Comparison of ENCODE assay signal across 12 mouse cellular contexts in genomic region chr5:137304165-137304564, GRCm38 (mm10). TPM values are rescaled to one million over a fixed set of nuclear protein-coding genes. Genes with fewer than 3 reads are reported as not detected.
DNase-seq lines count a peak whose midpoint lies in the region; ATAC-seq and TF ChIP-seq lines count a peak whose summit lies in the region.
"Had no signal": no experiment of that assay in that cellular context is flagged by ENCODE, and none has a peak within 500 bp of the region (broad histone marks: within the 10 kb centered on the region; RNA-seq: fewer than 3 reads in every experiment).

No protein-coding gene starts in this region.

- TF ChIP-seq EP300 in liver, embryonic 14.5 days (IDR thresholded peaks at IDR 0.05; ENCODE audit: low read depth): no peak

- DNase-seq in heart, postnatal 36 days: no peak
- DNase-seq in midbrain, embryonic 11.5 days (ENCODE audit: low spot score, missing footprints): peak; percentile 53
- no peak for DNase-seq in midbrain, embryonic 14.5 days
- DNase-seq in liver, embryonic 14.5 days (ENCODE audit: low read depth in 3 of 3, low spot score in 3 of 3): no peak
- no peak for DNase-seq in layer of hippocampus, postnatal 14 days (ENCODE audit: low spot score in 2 of 2)
- DNase-seq in embryo, embryonic 9.5 days (ENCODE audit: extremely low spot score): no peak
- DNase-seq: cerebellum, postnatal 10 days; retina, postnatal 1 day had no signal

- no peak for ATAC-seq in heart, embryonic 11.5 days (replicated peaks; ENCODE audit: insufficient number of reproducible peaks, low FRiP score, low TSS enrichment)
- no peak for ATAC-seq in midbrain, embryonic 11.5 days (ENCODE audit: low FRiP score)
- ATAC-seq in midbrain, embryonic 14.5 days (ENCODE audit: low FRiP score, low TSS enrichment): no peak
- no peak for ATAC-seq in liver, embryonic 14.5 days (ENCODE audit: insufficient read depth)
- ATAC-seq in activated CD4-positive, CD25-positive, alpha-beta regulatory T cell, adult 4 months: no peak
- ATAC-seq: intestine, embryonic 16.5 days had no signal

- peak overlapping the region; percentile 56 for H3K9ac ChIP-seq in heart, embryonic 11.5 days (ENCODE audit: low read depth, low read length)
- H3K9ac ChIP-seq in midbrain, embryonic 11.5 days (ENCODE audit: low read length): no peak overlapping the region
- H3K9ac ChIP-seq in midbrain, embryonic 14.5 days (replicated peaks; ENCODE audit: low read length): no peak overlapping the region; the same call in 1 of the 2 replicates
- peak overlapping the region; percentile 28; the same call in 1 of the 2 replicates for H3K9ac ChIP-seq in liver, embryonic 14.5 days (replicated peaks)
- H3K9ac ChIP-seq: lung, embryonic 15.5 days had no signal

- H3K4me3 ChIP-seq in heart, embryonic 11.5 days (ENCODE audit: low read depth, low read length): peak overlapping the region; percentile 21
- no peak overlapping the region for H3K4me3 ChIP-seq in midbrain, embryonic 11.5 days (ENCODE audit: low read depth, low read length)
- H3K4me3 ChIP-seq in midbrain, embryonic 14.5 days (replicated peaks; ENCODE audit: low read depth, low read length): no peak overlapping the region
- no peak overlapping the region; a peak in 1 of 4 replicates for H3K4me3 ChIP-seq in liver, embryonic 14.5 days (ENCODE audit: insufficient read depth in 1 of 2, low read depth in 2 of 2, low read length in 2 of 2)

- peak overlapping the region; percentile 41; the same call in 1 of the 2 replicates for H3K27ac ChIP-seq in heart, embryonic 11.5 days (ENCODE audit: low read depth, low read length)
- no peak overlapping the region for H3K27ac ChIP-seq in midbrain, embryonic 11.5 days (ENCODE audit: low read depth, low read length)
- H3K27ac ChIP-seq in midbrain, embryonic 14.5 days (replicated peaks; ENCODE audit: low read depth, low read length): no peak overlapping the region
- no peak overlapping the region for H3K27ac ChIP-seq in liver, embryonic 14.5 days
- H3K27ac ChIP-seq: lung, embryonic 15.5 days had no signal

- peaks cover 31% of the 10 kb centered on the region for H3K4me1 ChIP-seq in heart, embryonic 11.5 days (ENCODE audit: control insufficient read depth, insufficient read depth, low read length)
- H3K4me1 ChIP-seq in midbrain, embryonic 11.5 days (ENCODE audit: control insufficient read depth, insufficient read depth, low read length): peaks cover 21% of the 10 kb centered on the region
- peaks cover 20% of the 10 kb centered on the region for H3K4me1 ChIP-seq in midbrain, embryonic 14.5 days (ENCODE audit: control insufficient read depth, insufficient read depth, low read length)
- peaks cover 22 to 32% of the 10 kb centered on the region in 2 experiments for H3K4me1 ChIP-seq in liver, embryonic 14.5 days (replicated peaks; ENCODE audit: control insufficient read depth in 2 of 2, insufficient read depth in 2 of 2, low read length in 1 of 2)

- intact Hi-C loops in heart, postnatal 36 days (cut with DNase I): no loop called here

- H3K4me2 ChIP-seq in heart, embryonic 11.5 days: peak overlapping the region; percentile 76
- H3K4me2 ChIP-seq in midbrain, embryonic 11.5 days: no peak overlapping the region
- H3K4me2 ChIP-seq in midbrain, embryonic 14.5 days (ENCODE audit: low read length): no peak overlapping the region
- H3K4me2 ChIP-seq in liver, embryonic 14.5 days (ENCODE audit: low read depth): peak overlapping the region; percentile 86

- no peak for TF ChIP-seq CTCF in liver, embryonic 14.5 days (IDR thresholded peaks at IDR 0.05; ENCODE audit: low read depth)

- WGBS in heart, embryonic 11.5 days (ENCODE audit: insufficient replicate concordance): 74% methylated on average over 3 of the region's 3 CpGs
- 91% methylated on average over 3 of the region's 3 CpGs for WGBS in midbrain, embryonic 11.5 days
- WGBS in midbrain, embryonic 14.5 days: 88% methylated on average over 3 of the region's 3 CpGs
- WGBS in liver, embryonic 14.5 days (ENCODE audit: insufficient replicate concordance): 67% methylated on average over 3 of the region's 3 CpGs

- H3K27me3 ChIP-seq in heart, embryonic 11.5 days (ENCODE audit: control insufficient read depth, insufficient read depth, low read length): no peaks in the 10 kb centered on the region
- no peaks in the 10 kb centered on the region for H3K27me3 ChIP-seq in midbrain, embryonic 11.5 days (ENCODE audit: control insufficient read depth, insufficient read depth, low read length)
- H3K27me3 ChIP-seq in midbrain, embryonic 14.5 days (ENCODE audit: control insufficient read depth, insufficient read depth, low read length): no peaks in the 10 kb centered on the region
- no peaks in the 10 kb centered on the region for H3K27me3 ChIP-seq in liver, embryonic 14.5 days (ENCODE audit: control insufficient read depth, insufficient read depth, low read length)
- H3K27me3 ChIP-seq: lung, embryonic 15.5 days had no signal

- H3K36me3 ChIP-seq in heart, embryonic 11.5 days (ENCODE audit: control insufficient read depth, insufficient read depth, low read length): peaks cover 50% of the 10 kb centered on the region
- peaks cover 34% of the 10 kb centered on the region for H3K36me3 ChIP-seq in midbrain, embryonic 11.5 days (ENCODE audit: control insufficient read depth, insufficient read depth, low read length)
- peaks cover 53% of the 10 kb centered on the region for H3K36me3 ChIP-seq in midbrain, embryonic 14.5 days (ENCODE audit: control insufficient read depth, insufficient read depth, low read length)
- peaks cover 66% of the 10 kb centered on the region for H3K36me3 ChIP-seq in liver, embryonic 14.5 days (replicated peaks; ENCODE audit: control insufficient read depth, insufficient read depth, low read depth)

- H3K9me3 ChIP-seq in heart, embryonic 11.5 days (replicated peaks; ENCODE audit: control insufficient read depth, low read length): no peaks in the 10 kb centered on the region
- H3K9me3 ChIP-seq in midbrain, embryonic 11.5 days (ENCODE audit: control insufficient read depth, low read length): 0 out of 2 replicates have a peak, but pooled peaks cover 2% of the 10 kb centered on the region
- H3K9me3 ChIP-seq in midbrain, embryonic 14.5 days (ENCODE audit: control insufficient read depth, low read length): no peaks in the 10 kb centered on the region
- no peaks in the 10 kb centered on the region for H3K9me3 ChIP-seq in liver, embryonic 14.5 days (ENCODE audit: control insufficient read depth, low read length)
- H3K9me3 ChIP-seq: lung, embryonic 15.5 days had no signal

RNA-seq across cellular contexts. Expression of gene Srrt, which starts 3.3 kb away (rescaled TPM):
- polyA plus RNA-seq in heart, embryonic 11.5 days (2014; fragmentation: Nextera tagmentation; extraction: Ambion mirVana): 92.0 and 96.9 TPM in 2 replicates
- 10 to 100 TPM; 58.3 to 62.6 TPM for total RNA-seq in heart, postnatal 36 days (2021)
- 151 and 154 TPM in 2 replicates for polyA plus RNA-seq in midbrain, embryonic 11.5 days (2014; fragmentation: Nextera tagmentation; extraction: Ambion mirVana)
- polyA plus RNA-seq in midbrain, embryonic 14.5 days (2014; fragmentation: Nextera tagmentation; extraction: Ambion mirVana): 82.0 and 95.9 TPM in 2 replicates
- 64.1 and 93.4 TPM in 2 replicates for polyA plus RNA-seq in liver, embryonic 14.5 days (2012; rRNA removed)
- 50.2 and 56.0 TPM in 2 replicates for polyA plus RNA-seq in liver, embryonic 14.5 days (2014; fragmentation: Nextera tagmentation; extraction: Ambion mirVana)
- polyA plus RNA-seq in activated CD4-positive, CD25-positive, alpha-beta regulatory T cell, adult 4 months (2017; shearing (Covaris generic)): 10 to 100 TPM; 65.0 to 75.8 TPM
- 100 to 1,000 TPM; 189 to 217 TPM for total RNA-seq in layer of hippocampus, postnatal 14 days (2021)

RNA-seq across cellular contexts. Expression of gene Ufsp1, which starts 9.7 kb away (rescaled TPM):
- polyA plus RNA-seq in heart, embryonic 11.5 days (2014; fragmentation: Nextera tagmentation; extraction: Ambion mirVana): 9.1 and 10.3 TPM in 2 replicates
- total RNA-seq in heart, postnatal 36 days (2021): 1 to 10 TPM; 8.5 to 9.0 TPM
- polyA plus RNA-seq in midbrain, embryonic 11.5 days (2014; fragmentation: Nextera tagmentation; extraction: Ambion mirVana): 7.5 and 7.9 TPM in 2 replicates
- polyA plus RNA-seq in midbrain, embryonic 14.5 days (2014; fragmentation: Nextera tagmentation; extraction: Ambion mirVana): 13.7 and 18.3 TPM in 2 replicates
- 8.2 and 9.4 TPM in 2 replicates for polyA plus RNA-seq in liver, embryonic 14.5 days (2012; rRNA removed)
- polyA plus RNA-seq in liver, embryonic 14.5 days (2014; fragmentation: Nextera tagmentation; extraction: Ambion mirVana): 6.3 and 7.9 TPM in 2 replicates
- 1 to 10 TPM in 1 of 2 experiments, not detected in 1; 1.7 TPM for polyA plus RNA-seq in activated CD4-positive, CD25-positive, alpha-beta regulatory T cell, adult 4 months (2017; shearing (Covaris generic))
- total RNA-seq in layer of hippocampus, postnatal 14 days (2021): 10 to 100 TPM; 18.0 to 19.9 TPM

RNA-seq across cellular contexts. Expression of gene Trip6, which starts 10.0 kb away (rescaled TPM):
- polyA plus RNA-seq in heart, embryonic 11.5 days (2014; fragmentation: Nextera tagmentation; extraction: Ambion mirVana): 36.7 and 41.1 TPM in 2 replicates
- total RNA-seq in heart, postnatal 36 days (2021): 10 to 100 TPM; 11.1 to 14.3 TPM
- polyA plus RNA-seq in midbrain, embryonic 11.5 days (2014; fragmentation: Nextera tagmentation; extraction: Ambion mirVana): 28.0 and 34.1 TPM in 2 replicates
- 12.0 and 12.9 TPM in 2 replicates for polyA plus RNA-seq in midbrain, embryonic 14.5 days (2014; fragmentation: Nextera tagmentation; extraction: Ambion mirVana)
- 6.7 and 7.2 TPM in 2 replicates for polyA plus RNA-seq in liver, embryonic 14.5 days (2012; rRNA removed)
- 4.9 and 6.4 TPM in 2 replicates for polyA plus RNA-seq in liver, embryonic 14.5 days (2014; fragmentation: Nextera tagmentation; extraction: Ambion mirVana)
- 1 to 10 TPM; 1.3 to 1.5 TPM for polyA plus RNA-seq in activated CD4-positive, CD25-positive, alpha-beta regulatory T cell, adult 4 months (2017; shearing (Covaris generic))
- 1 to 10 TPM; 4.6 to 6.0 TPM for total RNA-seq in layer of hippocampus, postnatal 14 days (2021)

RNA-seq across cellular contexts. Expression of gene Ache, which starts 16.8 kb away (rescaled TPM):
- polyA plus RNA-seq in heart, embryonic 11.5 days (2014; fragmentation: Nextera tagmentation; extraction: Ambion mirVana): 20.3 and 22.2 TPM in 2 replicates
- total RNA-seq in heart, postnatal 36 days (2021): 1 to 10 TPM; 2.9 to 3.1 TPM
- polyA plus RNA-seq in midbrain, embryonic 11.5 days (2014; fragmentation: Nextera tagmentation; extraction: Ambion mirVana): 3.6 and 4.0 TPM in 2 replicates
- polyA plus RNA-seq in midbrain, embryonic 14.5 days (2014; fragmentation: Nextera tagmentation; extraction: Ambion mirVana): 22.2 and 35.7 TPM in 2 replicates
- polyA plus RNA-seq in liver, embryonic 14.5 days (2012; rRNA removed): 18.1 and 20.5 TPM in 2 replicates
- 12.4 and 16.6 TPM in 2 replicates for polyA plus RNA-seq in liver, embryonic 14.5 days (2014; fragmentation: Nextera tagmentation; extraction: Ambion mirVana)
- polyA plus RNA-seq in activated CD4-positive, CD25-positive, alpha-beta regulatory T cell, adult 4 months (2017; shearing (Covaris generic)): not detected
- total RNA-seq in layer of hippocampus, postnatal 14 days (2021): 100 to 1,000 TPM in 1 of 2 experiments, 10 to 100 TPM in 1; 85.6 to 100 TPM

RNA-seq across cellular contexts. Expression of gene Slc12a9, which starts 29.2 kb away (rescaled TPM):
- 5.1 and 5.6 TPM in 2 replicates for polyA plus RNA-seq in heart, embryonic 11.5 days (2014; fragmentation: Nextera tagmentation; extraction: Ambion mirVana)
- 1 to 10 TPM; 2.0 to 3.6 TPM for total RNA-seq in heart, postnatal 36 days (2021)
- 5.8 TPM in 2 replicates for polyA plus RNA-seq in midbrain, embryonic 11.5 days (2014; fragmentation: Nextera tagmentation; extraction: Ambion mirVana)
- polyA plus RNA-seq in midbrain, embryonic 14.5 days (2014; fragmentation: Nextera tagmentation; extraction: Ambion mirVana): 17.1 and 18.6 TPM in 2 replicates
- 2.2 and 2.4 TPM in 2 replicates for polyA plus RNA-seq in liver, embryonic 14.5 days (2012; rRNA removed)
- polyA plus RNA-seq in liver, embryonic 14.5 days (2014; fragmentation: Nextera tagmentation; extraction: Ambion mirVana): 1.2 TPM in 2 replicates
- 10 to 100 TPM in 1 of 2 experiments, 1 to 10 TPM in 1; 7.8 to 10.1 TPM for polyA plus RNA-seq in activated CD4-positive, CD25-positive, alpha-beta regulatory T cell, adult 4 months (2017; shearing (Covaris generic))
- total RNA-seq in layer of hippocampus, postnatal 14 days (2021): 10 to 100 TPM; 29.7 to 35.5 TPM

Comparison
In these comparisons a context has a peak if more than half of its experiments do, and no peak if none do; other contexts are left out.
1. H3K4me2 ChIP-seq: peak in heart, embryonic 11.5 days (single experiment) and liver, embryonic 14.5 days (single experiment); none in midbrain, embryonic 11.5 days (single experiment) and midbrain, embryonic 14.5 days (single experiment).
2. H3K9ac ChIP-seq: peak in heart, embryonic 11.5 days (single experiment) and liver, embryonic 14.5 days (single experiment); none in midbrain, embryonic 11.5 days (single experiment) and midbrain, embryonic 14.5 days (single experiment).